Mouse (Mus musculus): ENCODE measurements around the gene Ttc39a. TPM values are rescaled to one million over a fixed set of nuclear protein-coding genes. Genes with fewer than 3 reads are reported as not detected.
"Not testable (repeated sequence)": the region's sequence is repeated elsewhere in the genome, so short reads cannot be mapped to it uniquely, and the experiment has no call there.

Gene Ttc39a
- total RNA-seq (2017) = 0.46 and 2.8 TPM in 2 replicates

DNA sequence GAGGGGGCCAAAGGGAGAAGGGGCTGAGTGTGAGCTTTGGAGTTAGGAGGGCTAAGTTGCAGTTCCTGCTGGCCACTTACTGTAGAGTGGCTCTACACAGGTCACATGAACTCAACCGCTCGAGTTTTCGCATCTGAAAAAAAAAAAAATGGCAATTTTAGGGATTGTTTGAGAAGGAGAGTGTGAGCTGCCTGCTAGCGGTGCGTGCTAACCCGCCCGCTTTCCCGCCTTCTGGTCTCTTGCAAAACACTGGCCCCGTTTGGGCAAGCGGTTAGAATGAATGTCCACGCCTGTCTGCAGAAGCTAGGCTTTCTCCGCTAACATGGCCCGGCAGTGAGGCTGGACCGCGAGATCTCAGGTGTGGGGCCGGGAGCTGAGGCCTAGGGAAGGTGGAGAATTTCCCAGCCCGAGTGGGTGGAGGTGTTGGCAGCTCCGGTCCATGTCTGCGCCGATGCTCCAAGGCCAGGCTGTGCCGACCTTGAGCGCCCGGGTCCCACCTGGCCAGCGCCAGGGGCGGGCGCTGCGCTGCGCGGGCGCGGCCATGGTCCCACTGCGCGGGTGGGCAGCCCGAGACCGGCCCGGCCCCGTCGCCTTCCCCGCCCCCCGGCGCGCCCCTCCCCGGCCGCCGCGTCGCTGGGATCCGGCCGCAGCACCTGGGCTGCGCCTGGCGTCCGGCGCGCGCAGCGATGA lies at the start of gene Ttc39a:
TSS of gene Ttc39a (plus strand) at position 138 of the 690 bp plus-strand sequence.
- peak; percentile 26 for ATAC-seq (replicated peaks; ENCODE audit: low read depth, poor library complexity, severe bottlenecking)

DNA sequence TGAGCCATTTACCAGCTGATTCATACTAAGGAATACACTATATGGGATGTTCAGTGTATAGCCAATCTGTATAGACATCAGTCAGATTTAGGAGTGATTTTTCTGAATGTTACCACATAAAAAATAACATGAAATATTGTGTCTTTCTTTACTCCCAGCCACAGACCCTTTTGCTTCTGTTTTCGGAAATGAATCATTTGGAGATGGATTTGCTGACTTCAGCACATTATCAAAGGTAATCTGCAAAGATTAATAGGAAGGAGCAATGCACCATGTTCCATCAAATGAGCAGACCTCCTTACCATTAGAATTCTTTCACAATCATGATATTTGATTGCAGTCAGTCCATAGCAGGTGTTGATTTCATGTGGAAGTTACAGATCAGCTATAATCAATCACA lies 28.3 kb upstream of the Ttc39a start:
- ATAC-seq (replicated peaks; ENCODE audit: low read depth, poor library complexity, severe bottlenecking) = no peak

GRCm38 (mm10) chr4:109382457-109382856 lies 24.0 kb upstream of the Ttc39a start:
- no peak for ATAC-seq (replicated peaks; ENCODE audit: low read depth, poor library complexity, severe bottlenecking)

- no peak for ATAC-seq (replicated peaks; ENCODE audit: low read depth, poor library complexity, severe bottlenecking)
Observed at GRCm38 (mm10) chr4:109385599-109385998, 20.8 kb upstream of the Ttc39a start.

DNA sequence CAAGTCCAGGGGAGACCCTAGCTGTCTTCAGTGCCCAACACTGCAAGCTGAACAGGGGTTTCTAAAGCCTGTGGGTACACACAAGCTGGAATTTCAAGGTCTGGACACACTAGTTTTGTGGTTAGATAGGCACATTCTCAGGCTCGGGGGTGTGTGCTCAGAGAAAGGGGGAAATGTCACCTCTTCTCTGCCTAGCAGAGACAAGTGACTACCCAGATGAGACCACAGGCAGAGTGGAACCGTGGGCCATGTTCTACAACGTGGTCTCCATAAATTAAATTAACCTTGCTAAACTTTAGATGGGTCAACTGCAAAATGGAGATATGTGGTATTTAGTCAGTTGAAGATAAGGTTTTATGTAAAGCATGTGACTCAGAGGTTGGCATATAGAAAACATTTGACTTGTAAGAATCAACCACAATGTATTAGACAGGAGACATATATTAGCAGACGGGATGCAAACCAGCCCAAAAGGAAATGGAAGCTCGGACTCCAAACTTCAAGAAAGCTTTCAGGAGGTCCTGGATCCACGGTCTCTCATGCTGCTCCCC lies 13.1 kb upstream of the Ttc39a start:
- peak; percentile 38 for ATAC-seq (replicated peaks; ENCODE audit: low read depth, poor library complexity, severe bottlenecking)

GRCm38 (mm10) chr4:109393902-109394301 lies 12.5 kb upstream of the Ttc39a start:
- ATAC-seq (replicated peaks; ENCODE audit: low read depth, poor library complexity, severe bottlenecking) = peak; percentile 48

GRCm38 (mm10) chr4:109394314-109395074 lies 11.9 kb upstream of the Ttc39a start:
- ATAC-seq (replicated peaks; ENCODE audit: low read depth, poor library complexity, severe bottlenecking) = peak; percentile 33

- 0 out of 2 replicates have a peak, but pooled peaks have one; percentile 17 for ATAC-seq (replicated peaks; ENCODE audit: low read depth, poor library complexity, severe bottlenecking)
Observed at GRCm38 (mm10) chr4:109400366-109400980, 6.0 kb upstream of the Ttc39a start.

- no peak for ATAC-seq (replicated peaks; ENCODE audit: low read depth, poor library complexity, severe bottlenecking)
Observed at GRCm38 (mm10) chr4:109401176-109401689, 5.2 kb upstream of the Ttc39a start.

DNA sequence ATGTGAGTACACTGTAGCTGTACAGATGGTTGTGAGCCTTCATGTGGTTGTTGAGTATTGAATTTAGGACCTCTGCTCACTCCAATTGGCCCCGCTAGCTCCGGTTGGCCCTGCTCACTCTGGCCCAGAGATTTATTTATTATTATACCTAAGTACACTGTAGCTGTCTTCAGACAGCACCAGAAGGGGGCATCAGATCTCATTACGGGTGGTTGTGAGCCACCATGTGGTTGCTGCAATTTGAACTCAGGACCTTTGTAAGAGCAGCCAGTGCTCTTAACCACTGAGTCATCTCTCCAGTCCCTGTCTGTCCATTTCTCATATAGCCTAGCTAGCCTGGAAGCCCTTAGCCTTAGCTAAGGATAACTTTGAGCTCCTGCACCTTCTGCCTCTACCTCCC lies 1.5 kb upstream of the Ttc39a start:
- not testable (repeated sequence) for ATAC-seq (replicated peaks; ENCODE audit: low read depth, poor library complexity, severe bottlenecking)

- ATAC-seq (replicated peaks; ENCODE audit: low read depth, poor library complexity, severe bottlenecking) = no peak
Observed at GRCm38 (mm10) chr4:109405415-109405814, 1.0 kb upstream of the Ttc39a start.

- ATAC-seq (replicated peaks; ENCODE audit: low read depth, poor library complexity, severe bottlenecking) = peak; percentile 83
Observed at GRCm38 (mm10) chr4:109406054-109406485, 353 bp upstream of the Ttc39a start.

GRCm38 (mm10) chr4:109407176-109407520 lies 725 bp downstream of the Ttc39a start:
- no peak for ATAC-seq (replicated peaks; ENCODE audit: low read depth, poor library complexity, severe bottlenecking)

- no peak for ATAC-seq (replicated peaks; ENCODE audit: low read depth, poor library complexity, severe bottlenecking)
Observed at GRCm38 (mm10) chr4:109407701-109408485, 1.5 kb downstream of the Ttc39a start.

- ATAC-seq (replicated peaks; ENCODE audit: low read depth, poor library complexity, severe bottlenecking) = peak; percentile 67
Observed at GRCm38 (mm10) chr4:109410681-109411376, 4.4 kb downstream of the Ttc39a start.

- ATAC-seq (replicated peaks; ENCODE audit: low read depth, poor library complexity, severe bottlenecking) = no peak
Observed at GRCm38 (mm10) chr4:109411377-109411967, 5.0 kb downstream of the Ttc39a start.

- ATAC-seq (replicated peaks; ENCODE audit: low read depth, poor library complexity, severe bottlenecking) = no peak
Observed at GRCm38 (mm10) chr4:109412233-109412632, 5.8 kb downstream of the Ttc39a start.

DNA sequence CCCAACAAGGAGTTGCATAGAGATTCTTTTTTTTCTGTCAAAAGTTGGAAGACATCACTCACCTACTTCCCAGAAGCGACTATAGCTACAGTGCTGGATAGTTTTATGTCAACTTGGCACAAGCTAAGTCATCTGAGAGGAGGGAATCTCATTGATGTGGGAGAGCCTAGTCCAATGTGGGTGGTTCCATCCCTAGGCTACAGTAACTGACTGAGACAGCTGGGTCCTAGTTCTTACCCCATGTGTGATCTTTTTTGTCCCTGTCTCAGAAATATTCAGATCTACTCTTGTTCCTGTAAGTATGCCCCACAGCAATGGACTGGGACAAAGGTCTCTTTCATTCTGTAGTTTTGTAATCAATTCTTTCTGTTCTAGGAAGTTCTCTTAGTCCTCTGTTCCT lies 11.6 kb downstream of the Ttc39a start:
- no peak for ATAC-seq (replicated peaks; ENCODE audit: low read depth, poor library complexity, severe bottlenecking)

DNA sequence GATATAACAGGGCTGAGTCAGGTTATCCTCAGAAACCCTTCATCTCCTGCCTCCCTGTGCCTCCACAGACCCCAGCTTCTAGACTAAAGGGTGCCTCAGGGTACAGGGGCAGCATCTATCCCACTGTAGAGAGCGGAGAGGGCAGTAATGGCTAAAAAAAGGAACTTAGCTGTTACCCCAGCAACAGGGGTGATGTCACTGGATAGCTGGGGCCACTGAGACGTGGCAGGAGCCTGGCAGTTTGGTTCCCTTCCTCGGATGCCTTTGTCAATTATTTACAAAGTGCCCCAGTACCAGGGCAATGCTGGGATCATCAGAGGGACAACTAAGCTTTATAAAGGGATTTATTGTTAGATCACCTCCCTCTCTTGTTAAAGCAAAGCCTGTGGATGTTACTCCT lies 12.6 kb downstream of the Ttc39a start:
- peak; percentile 93 for ATAC-seq (replicated peaks; ENCODE audit: low read depth, poor library complexity, severe bottlenecking)

Data from common myeloid progenitor, adult 5-6 weeks (primary cell).